Mouse (Mus musculus) urinary bladder, adult 2 months (tissue): Measurements from ENCODE around the gene Tshr. TPM values are rescaled to one million over a fixed set of nuclear protein-coding genes. Genes with fewer than 3 reads are reported as not detected.
"Not testable (repeated sequence)": the region's sequence is repeated elsewhere in the genome, so short reads cannot be mapped to it uniquely, and the experiment has no call there.

Source experiments
- DNase-seq: peaks from one replicate; pipeline ENCODE4 v3.0.0; 2022; ENCODE audit warnings: low spot score
- polyA plus RNA-seq: library from polyadenylated mRNA; depleted of rRNA; stranded (reverse); fragments of >200 nt; gene quantifications from 2 replicates; pipeline ENCODE4 v1.2.3, GENCODE M21; 2012

Gene Tshr
- polyA plus RNA-seq, 1 experiment, result 0.44 TPM

DNA sequence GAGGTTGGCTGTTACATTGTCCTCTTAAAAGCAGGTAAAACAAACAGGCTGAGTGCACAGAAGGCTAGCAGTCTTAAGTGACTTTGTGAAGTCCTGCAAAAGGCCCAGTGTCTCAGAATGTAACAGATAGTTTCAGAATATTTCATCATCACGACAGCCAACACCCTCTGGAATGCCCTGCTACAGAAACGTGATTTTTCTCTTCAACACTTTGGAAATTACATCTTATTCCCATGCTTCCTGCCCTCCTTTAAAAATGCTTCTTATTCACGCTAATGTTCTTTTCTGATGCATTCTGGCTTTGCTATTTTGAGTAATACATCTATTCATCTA, 111.8 kb downstream of the Tshr start:
- no peak for DNase-seq

- no peak for DNase-seq
These were observed 116.1 kb downstream of the Tshr start for GRCm38 (mm10) chr12:91500475-91500874.

- no peak for DNase-seq
These were observed 127.4 kb downstream of the Tshr start for GRCm38 (mm10) chr12:91511766-91512165.

DNA sequence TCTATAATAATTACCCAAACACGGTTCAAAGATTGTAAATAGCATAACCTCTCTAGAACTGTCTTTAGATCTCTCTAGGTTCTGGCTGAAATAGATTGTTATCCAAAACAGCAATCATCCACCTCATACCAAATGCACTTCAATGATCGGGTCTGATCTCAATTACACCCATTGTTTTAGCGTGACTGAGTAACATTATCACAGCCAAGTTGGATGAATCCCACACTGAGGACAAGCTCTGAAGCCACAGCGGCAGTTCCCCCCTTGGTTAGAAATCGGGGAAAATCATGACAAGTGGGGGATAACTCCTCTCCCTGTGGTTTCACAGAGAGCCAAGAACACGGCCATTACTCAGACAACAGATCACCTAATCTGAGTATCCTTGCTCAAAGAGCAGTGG, 129.6 kb downstream of the Tshr start:
- DNase-seq, result no peak

DNA sequence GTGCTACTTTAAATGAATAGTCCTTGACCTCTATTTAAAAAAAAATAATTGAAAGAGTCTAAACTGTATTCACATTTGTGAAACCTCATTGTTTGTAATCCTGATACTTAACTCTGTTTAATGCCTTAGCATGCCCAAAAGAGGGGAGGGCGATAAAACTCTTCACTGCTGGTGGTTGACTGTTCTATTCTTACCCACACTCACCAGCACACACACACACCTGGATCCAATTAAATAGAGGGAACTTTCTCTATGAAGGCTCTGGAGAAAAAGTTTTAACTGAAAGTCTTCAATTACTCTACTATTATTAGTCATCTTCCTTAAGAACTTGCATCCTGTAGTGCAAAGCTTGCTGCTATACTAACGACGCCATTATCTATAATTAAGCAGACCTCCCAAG, 133.4 kb downstream of the Tshr start:
- DNase-seq, result no peak

DNA sequence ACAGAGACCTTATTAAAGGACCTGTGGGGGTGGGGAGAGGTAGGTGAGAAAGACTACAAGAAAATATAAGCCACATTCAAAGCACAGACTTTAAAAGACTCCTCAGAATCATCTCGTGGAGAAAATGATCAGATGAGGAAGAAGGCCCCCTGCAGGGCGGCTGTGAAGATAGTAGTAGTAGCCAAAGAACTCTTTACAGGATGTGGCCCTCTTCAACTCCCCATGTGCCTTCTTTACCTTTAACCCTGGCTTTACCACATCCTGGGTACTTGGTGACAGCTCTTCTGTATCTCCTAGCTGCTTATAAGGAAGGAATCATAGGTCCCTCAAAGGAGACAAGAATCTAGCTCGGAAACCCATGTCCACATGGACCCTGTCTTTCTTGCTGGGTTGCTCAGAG, 139.3 kb downstream of the Tshr start:
- no peak for DNase-seq

- no peak for DNase-seq
These were observed 150.2 kb downstream of the Tshr start for GRCm38 (mm10) chr12:91534514-91534913.

- DNase-seq, result no peak
These were observed 155.8 kb downstream of the Tshr start for GRCm38 (mm10) chr12:91540202-91540601.

DNA sequence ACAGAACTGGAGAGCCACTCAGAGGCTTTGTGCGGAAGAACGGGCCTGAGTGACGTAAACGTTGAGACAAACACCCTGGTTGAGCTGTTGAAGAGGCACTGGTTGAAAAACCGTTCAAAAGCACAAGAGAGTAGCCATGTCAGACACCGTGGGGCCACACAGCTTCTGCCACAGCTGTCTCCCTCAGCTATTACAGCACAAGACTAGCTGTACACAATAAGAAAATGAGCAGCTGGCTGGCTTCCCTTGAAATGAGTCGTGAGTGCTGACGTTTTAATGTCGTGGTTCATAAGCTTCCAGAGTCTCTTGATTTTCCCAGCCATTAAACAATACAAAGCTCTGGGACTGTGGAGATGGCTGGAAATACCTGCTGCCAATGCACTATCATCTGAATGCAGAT, 165.1 kb downstream of the Tshr start:
- no peak for DNase-seq

- DNase-seq, result peak; percentile 24
These were observed 167.6 kb downstream of the Tshr start for GRCm38 (mm10) chr12:91551773-91552526.

DNA sequence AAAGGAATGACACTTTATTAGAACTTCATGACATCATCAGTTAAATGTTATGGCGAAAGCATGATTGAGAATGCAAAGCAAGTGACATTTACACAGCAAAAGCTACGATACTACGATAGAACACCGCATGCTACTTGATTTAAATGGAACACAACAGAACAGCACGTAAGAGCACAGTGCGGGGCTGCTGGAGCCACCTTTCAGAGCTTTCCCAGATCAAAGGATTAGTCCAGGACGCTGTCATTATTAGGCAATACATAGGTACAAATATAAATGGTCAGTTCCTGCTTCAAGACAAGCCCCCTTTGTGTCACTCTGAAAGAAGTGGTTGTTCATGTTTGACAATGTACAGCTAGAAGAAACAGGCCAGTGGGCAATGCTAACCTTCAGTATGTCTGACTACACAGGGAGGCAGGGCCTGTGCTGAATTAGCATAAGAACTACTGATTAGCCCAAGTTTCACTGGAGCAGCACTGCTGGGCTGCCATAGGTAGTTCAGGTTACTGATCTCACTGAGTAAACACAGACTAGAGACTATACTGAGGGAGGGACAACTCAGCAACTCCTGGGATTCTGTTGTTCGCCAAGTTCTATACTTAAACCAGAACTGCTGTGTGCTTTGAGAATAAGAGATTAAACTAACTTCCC, 173.1 kb downstream of the Tshr start:
- DNase-seq, result not testable (repeated sequence)

GRCm38 (mm10) chr12:91558152-91558551, 173.8 kb downstream of the Tshr start:
- DNase-seq, result not testable (repeated sequence)

- DNase-seq, result no peak
These were observed 182.8 kb downstream of the Tshr start for GRCm38 (mm10) chr12:91567145-91567544.

GRCm38 (mm10) chr12:91569255-91569654, 184.9 kb downstream of the Tshr start:
- no peak for DNase-seq

- DNase-seq, result no peak
These were observed 187.3 kb downstream of the Tshr start for GRCm38 (mm10) chr12:91571708-91572107.

DNA sequence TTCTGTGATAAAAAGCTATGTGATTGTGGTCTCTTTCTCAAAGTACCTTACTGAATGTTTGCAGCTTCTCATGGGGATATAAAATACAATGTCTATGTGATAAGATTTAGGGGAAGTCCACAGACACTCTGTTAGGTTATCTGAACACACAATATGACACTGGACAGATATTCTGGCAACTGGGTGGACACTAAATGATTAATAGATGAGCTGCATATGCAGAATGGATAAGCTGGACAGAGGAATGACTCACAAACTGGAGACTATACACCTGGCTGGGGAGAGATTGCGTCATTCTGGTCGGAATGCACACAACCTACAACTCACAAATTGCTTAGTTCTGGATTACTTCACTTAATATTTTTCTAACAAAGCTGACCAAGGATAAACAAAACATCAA, 195.3 kb downstream of the Tshr start:
- no peak for DNase-seq

GRCm38 (mm10) chr12:91581204-91582070, 197.1 kb downstream of the Tshr start:
- no peak for DNase-seq

DNA sequence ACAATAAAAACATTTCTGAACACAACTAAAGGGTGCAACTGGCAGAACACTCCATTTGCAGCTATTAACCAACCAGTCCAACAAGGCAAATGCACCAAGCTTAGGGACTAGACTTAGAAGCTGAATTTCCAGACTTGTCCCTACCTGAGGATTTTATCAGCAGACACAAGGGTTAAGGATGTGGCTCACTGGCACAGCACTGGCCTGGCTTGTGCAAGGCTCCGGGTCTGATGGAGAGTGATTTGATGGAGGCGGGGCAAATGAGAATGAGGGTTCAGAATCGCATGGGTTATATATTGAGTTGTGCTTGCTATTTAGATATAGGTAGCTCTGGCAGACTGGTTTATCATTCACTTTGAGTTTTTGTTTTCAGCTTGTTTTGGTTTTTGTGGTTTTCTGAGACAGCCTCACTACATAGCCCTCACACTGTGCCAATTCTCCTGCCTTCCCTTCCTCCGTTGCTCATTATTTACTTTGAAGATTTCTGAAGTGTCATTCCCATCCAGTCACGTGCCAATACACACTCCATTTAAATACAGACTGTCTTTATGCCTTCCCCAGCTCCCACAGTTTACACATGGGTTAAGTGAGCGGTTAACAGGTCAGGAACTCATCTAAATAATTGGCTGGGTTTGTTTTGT, 198.1 kb downstream of the Tshr start:
- no peak for DNase-seq

DNA sequence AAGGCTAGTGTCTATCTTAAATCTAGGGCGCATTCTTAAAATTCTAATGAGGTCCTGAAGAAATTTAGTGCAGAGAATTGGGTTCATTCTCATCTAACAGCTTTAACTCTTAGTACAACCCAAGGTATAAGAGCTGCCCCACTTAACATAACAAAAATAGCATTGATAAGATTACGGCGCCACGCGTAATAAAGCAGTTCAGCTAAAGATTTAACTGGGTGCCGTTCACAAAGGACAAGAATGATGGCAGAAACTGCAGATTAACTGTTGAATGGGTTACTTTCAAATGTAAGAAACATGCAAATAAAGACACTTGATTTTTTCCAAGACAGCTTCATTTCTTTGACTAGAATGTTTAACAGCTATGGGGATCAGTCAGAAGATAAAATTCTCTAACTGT, 199.0 kb downstream of the Tshr start:
- DNase-seq, result no peak

GRCm38 (mm10) chr12:91585206-91585605, 200.8 kb downstream of the Tshr start:
- DNase-seq, result no peak

GRCm38 (mm10) chr12:91585815-91586214, 201.5 kb downstream of the Tshr start:
- DNase-seq, result not testable (repeated sequence)

GRCm38 (mm10) chr12:91587077-91587476, 202.7 kb downstream of the Tshr start:
- DNase-seq, result no peak
